Mouse (Mus musculus) stomach, embryonic 15.5 days (tissue): Measurements from ENCODE around the gene Ltc4s. TPM values are rescaled to one million over a fixed set of nuclear protein-coding genes. Genes with fewer than 3 reads are reported as not detected.

Source experiments
- ATAC-seq: fragments of 200-750 bp; cut with Nextera tagmentation; 2 replicates; pipeline ENCODE4 v1.8.0; 2017; ENCODE audit warnings: low read depth, moderate number of reproducible peaks, moderate TSS enrichment; ENCODE audit not compliant: insufficient read depth, low FRiP score
- H3K27ac ChIP-seq: fragments of 300-500 bp; sonication (generic); 2 replicates; pipeline ENCODE4 v1.5.1; 2015; ENCODE audit warnings: mild to moderate bottlenecking, inconsistent platforms
- H3K27me3 ChIP-seq: fragments of 300-500 bp; sonication (generic); replicated peaks from 2 replicates; pipeline ENCODE4 v1.6.1; 2015; ENCODE audit warnings: inconsistent platforms
- H3K36me3 ChIP-seq: fragments of 300-500 bp; sonication (generic); 2 replicates; pipeline ENCODE4 v1.6.1; 2015; ENCODE audit warnings: inconsistent platforms
- H3K4me1 ChIP-seq: fragments of 300-500 bp; sonication (generic); 2 replicates; pipeline ENCODE4 v1.6.1; 2015; ENCODE audit warnings: inconsistent platforms
- H3K4me2 ChIP-seq: fragments of 300-500 bp; sonication (generic); 2 replicates; pipeline ENCODE4 v1.6.1; 2015; ENCODE audit warnings: mild to moderate bottlenecking, inconsistent platforms
- H3K4me3 ChIP-seq: fragments of 300-500 bp; sonication (generic); replicated peaks from 2 replicates; pipeline ENCODE4 v1.5.1; 2015; ENCODE audit warnings: inconsistent platforms
- H3K9ac ChIP-seq: fragments of 300-500 bp; sonication (generic); 2 replicates; pipeline ENCODE4 v1.6.1; 2015; ENCODE audit warnings: inconsistent platforms
- H3K9me3 ChIP-seq: fragments of 300-500 bp; sonication (generic); 2 replicates; pipeline ENCODE4 v1.6.1; 2016; ENCODE audit warnings: inconsistent platforms
- WGBS: fragments of 180-500 bp; shearing (Covaris S2); methylation state at CpG from one replicate; pipeline ENCODE4 v1.1.7; 2015; 5-methylcytosine and 5-hydroxymethylcytosine counted together
- polyA plus RNA-seq: library from polyadenylated mRNA; unstranded; fragments of >200 nt; fragmentation: Nextera tagmentation; extraction: Ambion mirVana; gene quantifications from 2 replicates; pipeline ENCODE4 v1.2.1, GENCODE M21; 2015

The Ltc4s gene
- polyA plus RNA-seq, 1 experiment from 2014 or later = 4.5 TPM

DNA sequence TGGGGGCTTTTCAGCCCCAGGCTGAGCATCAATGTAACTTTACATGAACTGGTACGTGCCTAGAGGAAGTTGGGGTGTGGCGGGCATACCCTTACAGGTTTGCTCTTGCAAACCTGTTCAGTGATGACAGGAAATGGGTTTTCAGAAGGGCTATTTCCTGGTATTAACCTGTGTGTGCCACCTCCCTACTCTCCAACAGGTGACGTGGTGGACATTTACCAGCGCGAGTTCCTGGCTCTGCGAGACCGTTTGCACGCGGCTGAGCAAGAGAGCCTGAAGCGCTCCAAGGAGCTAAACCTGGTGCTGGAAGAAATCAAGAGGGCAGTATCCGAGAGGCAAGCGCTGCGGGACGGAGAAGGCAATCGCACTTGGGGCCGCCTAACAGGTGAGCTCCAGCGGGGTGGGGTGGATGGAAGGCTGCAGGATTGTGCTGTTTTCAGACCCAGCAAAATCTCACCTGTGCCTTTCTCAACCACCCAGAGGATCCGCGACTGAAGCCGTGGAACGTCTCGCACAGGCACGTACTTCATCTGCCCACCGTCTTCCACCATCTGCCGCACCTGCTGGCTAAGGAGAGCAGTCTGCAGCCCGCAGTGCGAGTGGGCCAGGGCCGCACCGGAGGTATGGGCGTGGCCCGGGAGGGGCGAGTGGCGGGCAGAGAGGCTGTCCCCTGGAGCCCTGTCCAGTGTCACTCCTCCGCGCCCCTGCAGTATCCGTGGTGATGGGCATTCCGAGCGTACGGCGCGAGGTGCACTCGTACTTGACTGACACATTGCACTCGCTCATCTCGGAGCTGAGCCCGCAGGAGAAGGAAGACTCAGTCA, 7.7 kb downstream of the Ltc4s start:
- peak overlapping the region; percentile 23 for H3K4me3 ChIP-seq
- peak overlapping the region; percentile 49 for H3K4me2 ChIP-seq
- H3K9me3 ChIP-seq = no peaks in the 10 kb centered on the region
- no peak for ATAC-seq
- H3K9ac ChIP-seq = no peak overlapping the region
- no peaks in the 10 kb centered on the region for H3K27me3 ChIP-seq
- 40% methylated on average over 45 of the region's 45 CpGs for WGBS
- H3K27ac ChIP-seq = no peak overlapping the region
- peaks cover 40% of the 10 kb centered on the region for H3K4me1 ChIP-seq
- H3K36me3 ChIP-seq = peaks cover 25% of the 10 kb centered on the region

GRCm38 (mm10) chr11:50229252-50229910, 9.0 kb downstream of the Ltc4s start:
- Histone ChIP-seq H3K27ac (no peak overlapping the region), H3K4me1 (peaks cover 40% of the 10 kb centered on the region)
- ATAC-seq = no peak

DNA sequence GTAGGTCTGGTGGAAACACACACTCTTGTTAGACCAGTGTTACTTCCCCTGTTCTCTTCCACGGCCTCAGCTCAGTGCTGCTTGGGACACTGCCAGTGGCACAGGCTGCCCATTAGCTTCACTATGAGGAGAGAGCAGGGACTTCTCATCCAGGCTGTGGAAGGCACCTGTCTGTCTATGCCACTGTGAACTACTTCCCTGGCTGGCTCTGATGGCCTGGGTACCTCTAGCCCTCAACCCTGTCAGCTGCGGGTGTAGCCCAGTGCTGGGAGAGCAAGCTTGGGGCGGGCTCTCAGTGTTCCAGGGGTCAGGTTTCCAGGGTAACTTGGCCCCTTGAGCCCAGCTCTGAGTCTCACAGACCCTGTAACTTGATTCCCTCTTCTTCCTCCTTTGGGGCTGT, 9.6 kb downstream of the Ltc4s start:
- Histone ChIP-seq H3K4me3 (no peak overlapping the region), H3K9me3 (no peaks in the 10 kb centered on the region), H3K9ac (no peak overlapping the region), H3K4me1 (peaks cover 45% of the 10 kb centered on the region), H3K27ac (no peak overlapping the region), H3K36me3 (peaks cover 15% of the 10 kb centered on the region), H3K4me2 (no peak overlapping the region), H3K27me3 (no peaks in the 10 kb centered on the region)
- WGBS = 45% methylated on average over 3 of the region's 3 CpGs
- ATAC-seq = no peak

More at GRCm38 (mm10) chr11:50229252-50229910, 9.0 kb downstream of the Ltc4s start:
- Histone ChIP-seq H3K27me3 (no peaks in the 10 kb centered on the region), H3K4me3 (no peak overlapping the region), H3K9ac (no peak overlapping the region), H3K4me2 (no peak overlapping the region), H3K9me3 (no peaks in the 10 kb centered on the region), H3K36me3 (peaks cover 21% of the 10 kb centered on the region)
- 50% methylated on average over 7 of the region's 7 CpGs for WGBS

DNA sequence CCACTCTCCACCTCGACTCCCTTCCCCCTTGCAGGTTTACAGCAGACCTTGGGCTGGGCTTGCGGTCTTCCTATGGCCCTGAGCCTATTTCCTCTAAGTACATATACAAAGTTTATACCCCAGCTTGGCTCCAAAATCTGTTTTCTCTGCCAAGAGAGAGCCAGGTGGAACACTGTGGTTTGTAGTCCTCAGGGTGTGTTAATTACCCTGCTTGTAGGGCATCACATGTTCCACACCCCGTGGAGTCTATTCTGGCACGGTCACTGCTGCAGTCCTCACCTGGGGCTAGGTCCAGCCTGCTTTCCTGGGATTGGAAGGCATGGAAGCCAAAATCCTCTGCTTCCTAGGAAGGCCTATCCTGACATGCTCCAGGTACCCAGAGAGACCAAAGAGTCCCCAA, 10.7 kb downstream of the Ltc4s start:
- no peak overlapping the region for H3K4me2 ChIP-seq
- H3K36me3 ChIP-seq = peaks cover 5% of the 10 kb centered on the region; the same call in 1 of the 2 replicates
- peaks cover 45% of the 10 kb centered on the region for H3K4me1 ChIP-seq
- no peak overlapping the region for H3K9ac ChIP-seq
- WGBS = 87% methylated on average over 4 of the region's 4 CpGs
- ATAC-seq = no peak
- H3K27me3 ChIP-seq = no peaks in the 10 kb centered on the region
- no peaks in the 10 kb centered on the region for H3K9me3 ChIP-seq
- H3K4me3 ChIP-seq = no peak overlapping the region
- no peak overlapping the region for H3K27ac ChIP-seq

GRCm38 (mm10) chr11:50227226-50227625, 11.2 kb downstream of the Ltc4s start:
- no peak for ATAC-seq
- Histone ChIP-seq H3K4me1 (peaks cover 45% of the 10 kb centered on the region), H3K27me3 (no peaks in the 10 kb centered on the region), H3K4me3 (peak overlapping the region; percentile 86; the same call in 1 of the 2 replicates), H3K9me3 (no peaks in the 10 kb centered on the region), H3K4me2 (0 out of 2 replicates have a peak overlapping the region, but pooled peaks have one; percentile 94), H3K27ac (peak overlapping the region; percentile 86; the same call in 1 of the 2 replicates), H3K9ac (no peak overlapping the region), H3K36me3 (no peaks in the 10 kb centered on the region)
- 64% methylated on average over 3 of the region's 3 CpGs for WGBS

DNA sequence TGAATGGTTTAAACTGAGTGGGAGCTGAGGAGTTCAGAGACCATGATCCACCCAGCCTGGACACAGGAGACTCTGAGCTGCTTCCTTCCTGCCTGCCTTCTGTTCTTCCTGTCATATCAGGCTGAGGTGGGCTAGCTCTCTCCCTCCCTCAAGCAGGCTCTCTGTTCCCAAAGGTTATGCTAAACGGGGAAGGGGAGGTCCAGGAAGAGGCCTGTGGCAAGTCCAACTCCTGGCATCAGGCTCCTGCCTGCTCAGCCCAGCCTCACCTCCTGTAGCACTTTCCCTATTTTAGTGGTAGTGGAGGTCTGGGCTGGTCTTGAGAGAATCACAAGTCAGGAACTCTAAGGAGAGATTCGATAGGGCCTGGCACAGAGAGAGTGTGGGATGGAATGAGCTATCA, 12.0 kb downstream of the Ltc4s start:
- ATAC-seq = no peak
- H3K4me3 ChIP-seq = peak overlapping the region; percentile 86
- H3K9me3 ChIP-seq = no peaks in the 10 kb centered on the region
- H3K4me1 ChIP-seq = peaks cover 45% of the 10 kb centered on the region
- no peaks in the 10 kb centered on the region for H3K27me3 ChIP-seq
- WGBS = 49% methylated on average over 2 of the region's 2 CpGs
- no peaks in the 10 kb centered on the region for H3K36me3 ChIP-seq
- H3K4me2 ChIP-seq = peak overlapping the region; percentile 94
- peak overlapping the region; percentile 86 for H3K27ac ChIP-seq
- H3K9ac ChIP-seq = peak overlapping the region; percentile 88; the same call in 1 of the 2 replicates

DNA sequence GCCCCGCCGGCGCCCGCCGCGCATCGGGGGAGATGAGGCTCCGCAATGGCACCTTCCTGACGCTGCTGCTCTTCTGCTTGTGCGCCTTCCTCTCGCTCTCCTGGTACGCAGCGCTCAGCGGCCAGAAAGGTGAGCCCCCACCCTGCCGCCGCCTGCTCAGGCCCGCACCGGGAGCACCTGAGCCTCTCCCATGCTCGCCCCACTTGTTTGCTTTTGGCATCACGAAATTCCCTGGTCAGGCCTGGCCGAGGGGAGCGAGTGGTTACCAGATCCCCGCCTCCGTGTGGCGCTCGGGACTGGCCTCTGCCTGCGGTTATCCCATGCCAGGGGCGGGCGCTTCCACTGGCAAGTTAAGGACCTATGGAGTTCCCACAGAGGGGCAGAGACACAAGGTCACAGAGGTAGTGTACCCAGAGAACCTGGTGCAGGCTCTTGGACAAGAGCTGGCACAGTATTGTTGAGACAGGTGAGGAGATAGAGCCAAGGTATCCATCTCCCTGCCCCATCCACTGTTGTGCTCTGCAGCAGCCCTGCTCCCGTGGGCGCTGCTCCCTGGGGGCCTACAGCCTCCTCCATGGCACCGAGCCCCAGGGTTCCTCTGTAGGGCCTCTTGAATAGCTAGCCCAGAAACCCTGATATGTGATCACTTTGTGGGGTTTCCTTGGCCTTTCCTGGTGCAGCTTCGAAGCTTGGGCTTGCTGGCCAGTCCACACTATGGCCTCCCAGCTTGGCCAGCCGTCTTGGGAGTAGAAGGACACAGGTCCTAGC, 12.6 kb downstream of the Ltc4s start:
- peak overlapping the region; percentile 88 for H3K9ac ChIP-seq
- peak; percentile 41; the same call in 1 of the 2 replicates for ATAC-seq
- peak overlapping the region; percentile 86 for H3K4me3 ChIP-seq
- H3K4me2 ChIP-seq = peak overlapping the region; percentile 94
- peak overlapping the region; percentile 86 for H3K27ac ChIP-seq
- peaks cover 42% of the 10 kb centered on the region for H3K4me1 ChIP-seq
- H3K27me3 ChIP-seq = no peaks in the 10 kb centered on the region
- H3K36me3 ChIP-seq = no peaks in the 10 kb centered on the region
- WGBS = 2% methylated on average over 34 of the region's 34 CpGs
- H3K9me3 ChIP-seq = no peaks in the 10 kb centered on the region

DNA sequence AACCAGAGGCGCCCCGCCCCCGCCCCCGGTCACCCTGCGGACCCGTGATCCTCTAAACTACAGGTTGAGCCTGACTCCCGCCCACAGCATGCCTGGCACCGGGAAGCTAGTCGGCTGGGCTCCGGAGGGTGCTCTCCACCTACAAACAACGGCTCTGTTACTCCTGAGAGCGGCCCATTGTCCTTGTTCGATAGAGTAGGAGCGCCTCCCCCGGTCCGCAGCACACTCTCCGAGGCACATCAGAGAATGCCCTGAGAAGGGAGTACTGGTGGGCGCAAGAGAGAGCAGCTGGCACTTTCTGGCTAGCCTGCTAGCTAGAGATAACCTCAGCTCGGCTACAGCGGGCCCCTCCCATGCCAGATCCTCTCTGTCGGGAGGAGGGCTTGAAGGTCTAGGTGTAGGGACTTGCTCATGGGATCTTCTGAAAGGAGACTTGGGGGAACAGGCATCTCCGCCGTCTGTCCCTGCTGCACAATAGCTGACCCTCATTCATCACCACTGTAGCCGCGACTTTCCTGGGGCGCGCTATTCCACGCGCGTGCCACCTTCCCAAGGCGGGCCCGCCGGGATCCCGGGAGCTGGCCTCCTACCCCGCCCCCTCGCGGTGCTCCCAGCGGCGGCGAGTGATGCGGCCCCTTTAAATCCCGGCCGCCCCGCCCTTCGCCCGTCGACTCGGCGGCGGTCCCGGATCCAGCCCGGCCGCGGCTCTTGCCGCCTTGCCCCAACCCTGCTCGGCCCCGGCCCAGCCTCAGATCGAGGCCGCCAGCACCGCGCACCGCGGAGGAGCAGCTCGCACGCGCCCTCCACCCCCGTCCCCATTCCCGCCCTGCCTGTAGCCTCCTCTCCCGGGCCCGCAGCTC, 13.5 kb downstream of the Ltc4s start:
- peak overlapping the region; percentile 86 for H3K27ac ChIP-seq
- under 1% methylated on average over 69 of the region's 70 CpGs for WGBS
- H3K4me1 ChIP-seq = peaks cover 34% of the 10 kb centered on the region
- H3K36me3 ChIP-seq = no peaks in the 10 kb centered on the region
- peak overlapping the region; percentile 88 for H3K9ac ChIP-seq
- H3K9me3 ChIP-seq = no peaks in the 10 kb centered on the region
- peak; percentile 86 for ATAC-seq
- peak overlapping the region; percentile 86 for H3K4me3 ChIP-seq
- H3K27me3 ChIP-seq = no peaks in the 10 kb centered on the region
- H3K4me2 ChIP-seq = peak overlapping the region; percentile 94

DNA sequence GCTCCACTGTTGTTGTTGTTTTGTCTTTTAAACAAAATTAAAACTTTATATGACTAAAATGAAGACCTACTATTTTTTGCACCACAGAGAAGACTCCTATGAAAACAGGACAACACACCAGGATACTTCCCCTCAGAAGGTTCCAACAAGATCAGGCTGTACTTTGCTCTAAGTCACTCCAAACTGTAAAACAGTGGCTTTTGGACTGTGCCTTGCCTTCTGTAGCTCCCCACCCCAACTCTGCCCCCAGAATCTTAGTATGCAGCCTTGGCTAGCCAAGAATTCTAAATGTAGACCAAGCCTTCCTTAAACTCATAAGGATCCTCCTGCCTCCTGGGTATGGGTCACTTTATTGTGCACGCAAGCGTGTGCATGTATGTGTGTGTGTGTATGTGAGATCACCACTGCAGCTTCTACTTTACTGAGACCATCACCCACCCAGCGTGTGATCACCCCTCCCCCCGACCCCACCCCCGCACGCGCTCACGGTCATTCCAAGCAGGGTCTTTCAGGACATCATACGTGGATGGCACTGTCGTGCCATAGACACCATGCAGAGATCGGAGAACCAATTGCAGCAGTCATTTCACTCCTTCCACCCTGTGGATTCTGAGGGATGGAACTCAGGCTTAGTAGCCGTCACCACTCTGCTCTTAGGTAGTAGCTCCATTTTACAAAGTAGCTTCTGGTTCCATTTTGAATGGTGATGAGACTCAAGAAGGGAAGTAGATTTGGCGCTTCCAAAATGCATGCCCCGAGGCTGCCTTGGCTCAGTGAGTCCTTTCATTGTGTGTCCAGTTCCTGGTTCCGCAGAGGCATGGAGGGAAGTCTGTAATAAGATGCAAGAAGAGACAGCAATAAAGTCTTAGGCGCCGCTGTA, 14.4 kb downstream of the Ltc4s start:
- Histone ChIP-seq H3K4me3 (peak overlapping the region; percentile 86), H3K27ac (peak overlapping the region; percentile 86), H3K4me2 (peak overlapping the region; percentile 94), H3K27me3 (no peaks in the 10 kb centered on the region), H3K36me3 (no peaks in the 10 kb centered on the region), H3K4me1 (peaks cover 27% of the 10 kb centered on the region), H3K9me3 (no peaks in the 10 kb centered on the region), H3K9ac (peak overlapping the region; percentile 88)
- 7% methylated on average over 17 of the region's 17 CpGs for WGBS
- no peak for ATAC-seq

- Histone ChIP-seq H3K4me2 (no peak overlapping the region), H3K4me3 (no peak overlapping the region), H3K36me3 (no peaks in the 10 kb centered on the region), H3K27me3 (no peaks in the 10 kb centered on the region), H3K4me1 (peaks cover 20% of the 10 kb centered on the region), H3K9ac (no peak overlapping the region), H3K27ac (no peak overlapping the region), H3K9me3 (no peaks in the 10 kb centered on the region)
- no peak for ATAC-seq
- WGBS = 63% methylated on average over 7 of the region's 7 CpGs
Observed at GRCm38 (mm10) chr11:50222559-50223276, 15.7 kb downstream of the Ltc4s start.
